Mouse (Mus musculus): Measurements from ENCODE around the gene Lpp. TPM values are rescaled to one million over a fixed set of nuclear protein-coding genes. Genes with fewer than 3 reads are reported as not detected.

Gene Lpp
- polyA plus RNA-seq, 1 experiment from 2014 or later, result 9.6 TPM

DNA sequence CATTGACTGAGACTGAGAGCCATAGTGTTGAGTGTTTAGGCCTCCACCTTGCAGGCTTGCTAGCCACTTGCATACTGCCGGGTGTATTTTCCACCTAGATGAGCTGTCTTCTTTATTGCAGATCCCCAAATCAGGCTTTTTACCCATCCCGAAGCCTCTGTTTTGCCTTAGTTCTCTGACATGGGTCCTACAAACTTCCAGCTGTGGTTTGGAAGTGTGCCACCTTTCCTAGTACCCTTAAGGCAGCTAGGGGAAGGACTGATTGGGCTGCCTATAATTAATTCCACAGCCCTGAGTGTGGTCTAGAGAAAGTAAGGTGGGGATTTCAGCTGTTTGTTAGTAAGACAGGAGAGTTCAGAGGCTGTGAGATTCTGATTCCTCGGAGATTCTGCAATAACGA lies 399.5 kb downstream of the Lpp start:
- DNase-seq (no peak), ATAC-seq (ENCODE audit: low FRiP score, low TSS enrichment) (no peak)
- Histone ChIP-seq H3K27me3 (ENCODE audit: control insufficient read depth, insufficient read depth, low read length) (no peaks in the 10 kb centered on the region), H3K36me3 (ENCODE audit: control insufficient read depth, insufficient read depth, low read length) (no peaks in the 10 kb centered on the region), H3K4me2 (ENCODE audit: low read length) (no peak overlapping the region), H3K27ac (replicated peaks; ENCODE audit: low read depth, low read length) (no peak overlapping the region), H3K9ac (replicated peaks; ENCODE audit: low read length) (no peak overlapping the region), H3K4me3 (replicated peaks; ENCODE audit: low read depth, low read length) (no peak overlapping the region), H3K4me1 (ENCODE audit: control insufficient read depth, insufficient read depth, low read length) (no peaks in the 10 kb centered on the region), H3K9me3 (ENCODE audit: control insufficient read depth, low read length) (no peaks in the 10 kb centered on the region)
- WGBS, result 86% methylated on average over 4 of the region's 4 CpGs

- WGBS, result 92% methylated on average over 2 of the region's 2 CpGs
- no peak overlapping the region for H3K9ac ChIP-seq (replicated peaks; ENCODE audit: low read length)
- no peak for ATAC-seq (ENCODE audit: low FRiP score, low TSS enrichment)
- no peaks in the 10 kb centered on the region for H3K4me1 ChIP-seq (ENCODE audit: control insufficient read depth, insufficient read depth, low read length)
- no peak overlapping the region for H3K4me3 ChIP-seq (replicated peaks; ENCODE audit: low read depth, low read length)
- H3K27me3 ChIP-seq (ENCODE audit: control insufficient read depth, insufficient read depth, low read length), result no peaks in the 10 kb centered on the region
- no peaks in the 10 kb centered on the region for H3K36me3 ChIP-seq (ENCODE audit: control insufficient read depth, insufficient read depth, low read length)
- no peaks in the 10 kb centered on the region for H3K9me3 ChIP-seq (ENCODE audit: control insufficient read depth, low read length)
- DNase-seq, result no peak
- H3K27ac ChIP-seq (replicated peaks; ENCODE audit: low read depth, low read length), result no peak overlapping the region
- no peak overlapping the region for H3K4me2 ChIP-seq (ENCODE audit: low read length)
Measured at GRCm38 (mm10) chr16:24794665-24795064, 401.4 kb downstream of the Lpp start.

GRCm38 (mm10) chr16:24801355-24801754 lies 408.0 kb downstream of the Lpp start:
- ATAC-seq (ENCODE audit: low FRiP score, low TSS enrichment), result no peak
- no peak overlapping the region for H3K9ac ChIP-seq (replicated peaks; ENCODE audit: low read length)
- 63% methylated on average over 4 of the region's 4 CpGs for WGBS

DNA sequence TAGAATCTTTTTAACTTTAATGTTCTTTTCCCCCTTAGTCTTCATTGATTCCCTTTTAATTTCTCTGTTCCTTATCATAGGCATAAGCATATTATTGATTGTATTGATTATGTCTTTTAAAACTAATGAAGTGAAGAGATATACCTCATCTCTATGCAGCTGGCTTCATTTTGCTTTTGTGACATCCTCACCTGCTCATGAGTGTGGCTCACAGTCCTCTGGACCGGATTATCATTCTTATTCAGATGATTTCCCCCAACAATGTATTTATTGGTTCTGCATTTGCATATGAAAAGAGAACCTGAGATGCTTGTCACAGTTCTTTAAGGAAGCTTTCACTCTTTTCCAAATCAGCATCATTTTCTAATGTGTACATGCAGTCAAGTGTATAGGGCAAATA lies 408.5 kb downstream of the Lpp start:
- DNase-seq (peak; percentile 18), ATAC-seq (ENCODE audit: low FRiP score, low TSS enrichment) (no peak; the same call in 1 of the 2 replicates)
- Histone ChIP-seq H3K4me2 (ENCODE audit: low read length) (no peak overlapping the region), H3K9ac (replicated peaks; ENCODE audit: low read length) (no peak overlapping the region), H3K27me3 (ENCODE audit: control insufficient read depth, insufficient read depth, low read length) (no peaks in the 10 kb centered on the region), H3K9me3 (ENCODE audit: control insufficient read depth, low read length) (no peaks in the 10 kb centered on the region), H3K4me1 (ENCODE audit: control insufficient read depth, insufficient read depth, low read length) (no peaks in the 10 kb centered on the region), H3K36me3 (ENCODE audit: control insufficient read depth, insufficient read depth, low read length) (no peaks in the 10 kb centered on the region), H3K27ac (replicated peaks; ENCODE audit: low read depth, low read length) (no peak overlapping the region), H3K4me3 (replicated peaks; ENCODE audit: low read depth, low read length) (no peak overlapping the region)
- 3% methylated on average over 1 of the region's 1 CpGs for WGBS

More at GRCm38 (mm10) chr16:24801355-24801754, 408.0 kb downstream of the Lpp start:
- Histone ChIP-seq H3K4me3 (replicated peaks; ENCODE audit: low read depth, low read length) (no peak overlapping the region), H3K4me1 (ENCODE audit: control insufficient read depth, insufficient read depth, low read length) (no peaks in the 10 kb centered on the region), H3K4me2 (ENCODE audit: low read length) (no peak overlapping the region), H3K9me3 (ENCODE audit: control insufficient read depth, low read length) (no peaks in the 10 kb centered on the region), H3K27me3 (ENCODE audit: control insufficient read depth, insufficient read depth, low read length) (no peaks in the 10 kb centered on the region), H3K27ac (replicated peaks; ENCODE audit: low read depth, low read length) (no peak overlapping the region), H3K36me3 (ENCODE audit: control insufficient read depth, insufficient read depth, low read length) (no peaks in the 10 kb centered on the region)
- DNase-seq, result no peak

DNA sequence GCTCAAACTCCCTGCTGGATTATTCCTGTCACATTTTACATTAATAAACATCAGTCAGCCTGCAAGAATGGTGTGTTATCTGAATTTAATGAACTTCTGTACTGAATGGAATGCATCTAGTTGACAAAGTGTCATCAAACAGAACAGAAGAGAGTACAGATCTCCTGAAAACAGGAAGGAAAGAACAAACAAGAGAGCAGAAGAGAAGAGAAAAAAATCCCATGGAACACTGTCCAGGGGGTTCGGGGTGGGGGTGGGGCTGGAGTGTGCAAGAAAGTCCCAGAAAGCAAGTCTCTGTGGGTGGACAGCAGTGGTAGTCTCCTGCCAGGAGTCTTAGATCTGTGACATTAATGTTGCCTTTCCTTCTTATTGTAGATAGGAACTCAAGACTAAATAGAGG lies 412.8 kb downstream of the Lpp start:
- no peak overlapping the region for H3K27ac ChIP-seq (replicated peaks; ENCODE audit: low read depth, low read length)
- DNase-seq (peak; percentile 32), ATAC-seq (ENCODE audit: low FRiP score, low TSS enrichment) (peak; percentile 43; the same call in 1 of the 2 replicates)
- 75% methylated on average over 1 of the region's 1 CpGs for WGBS
- H3K4me2 ChIP-seq (ENCODE audit: low read length), result no peak overlapping the region
- no peaks in the 10 kb centered on the region for H3K36me3 ChIP-seq (ENCODE audit: control insufficient read depth, insufficient read depth, low read length)
- H3K27me3 ChIP-seq (ENCODE audit: control insufficient read depth, insufficient read depth, low read length), result no peaks in the 10 kb centered on the region
- no peaks in the 10 kb centered on the region for H3K9me3 ChIP-seq (ENCODE audit: control insufficient read depth, low read length)
- H3K4me3 ChIP-seq (replicated peaks; ENCODE audit: low read depth, low read length), result no peak overlapping the region
- no peak overlapping the region for H3K9ac ChIP-seq (replicated peaks; ENCODE audit: low read length)
- no peaks in the 10 kb centered on the region for H3K4me1 ChIP-seq (ENCODE audit: control insufficient read depth, insufficient read depth, low read length)

- no peaks in the 10 kb centered on the region for H3K36me3 ChIP-seq (ENCODE audit: control insufficient read depth, insufficient read depth, low read length)
Measured at GRCm38 (mm10) chr16:24807565-24807964, 414.3 kb downstream of the Lpp start.

GRCm38 (mm10) chr16:24809811-24810210 lies 416.5 kb downstream of the Lpp start:
- DNase-seq, result no peak
- no peak for ATAC-seq (ENCODE audit: low FRiP score, low TSS enrichment)
- H3K4me3 ChIP-seq (replicated peaks; ENCODE audit: low read depth, low read length), result no peak overlapping the region

More at GRCm38 (mm10) chr16:24807565-24807964, 414.3 kb downstream of the Lpp start:
- ATAC-seq (ENCODE audit: low FRiP score, low TSS enrichment) (no peak), DNase-seq (no peak)
- Histone ChIP-seq H3K27me3 (ENCODE audit: control insufficient read depth, insufficient read depth, low read length) (no peaks in the 10 kb centered on the region), H3K27ac (replicated peaks; ENCODE audit: low read depth, low read length) (no peak overlapping the region), H3K4me2 (ENCODE audit: low read length) (no peak overlapping the region), H3K4me1 (ENCODE audit: control insufficient read depth, insufficient read depth, low read length) (no peaks in the 10 kb centered on the region), H3K4me3 (replicated peaks; ENCODE audit: low read depth, low read length) (no peak overlapping the region), H3K9ac (replicated peaks; ENCODE audit: low read length) (no peak overlapping the region), H3K9me3 (ENCODE audit: control insufficient read depth, low read length) (no peaks in the 10 kb centered on the region)
- WGBS, result 35% methylated on average over 4 of the region's 4 CpGs

GRCm38 (mm10) chr16:24816621-24817020 lies 423.3 kb downstream of the Lpp start:
- H3K27me3 ChIP-seq (ENCODE audit: control insufficient read depth, insufficient read depth, low read length), result no peaks in the 10 kb centered on the region
- no peak overlapping the region for H3K4me3 ChIP-seq (replicated peaks; ENCODE audit: low read depth, low read length)
- no peak for DNase-seq
- WGBS, result 82% methylated on average over 3 of the region's 3 CpGs
- ATAC-seq (ENCODE audit: low FRiP score, low TSS enrichment), result no peak
- H3K9ac ChIP-seq (replicated peaks; ENCODE audit: low read length), result no peak overlapping the region
- H3K36me3 ChIP-seq (ENCODE audit: control insufficient read depth, insufficient read depth, low read length), result no peaks in the 10 kb centered on the region
- no peak overlapping the region for H3K27ac ChIP-seq (replicated peaks; ENCODE audit: low read depth, low read length)
- H3K9me3 ChIP-seq (ENCODE audit: control insufficient read depth, low read length), result no peaks in the 10 kb centered on the region
- no peaks in the 10 kb centered on the region for H3K4me1 ChIP-seq (ENCODE audit: control insufficient read depth, insufficient read depth, low read length)
- H3K4me2 ChIP-seq (ENCODE audit: low read length), result no peak overlapping the region

More at GRCm38 (mm10) chr16:24809811-24810210, 416.5 kb downstream of the Lpp start:
- Histone ChIP-seq H3K4me2 (ENCODE audit: low read length) (no peak overlapping the region), H3K9me3 (ENCODE audit: control insufficient read depth, low read length) (no peaks in the 10 kb centered on the region), H3K9ac (replicated peaks; ENCODE audit: low read length) (no peak overlapping the region), H3K27me3 (ENCODE audit: control insufficient read depth, insufficient read depth, low read length) (no peaks in the 10 kb centered on the region), H3K36me3 (ENCODE audit: control insufficient read depth, insufficient read depth, low read length) (no peaks in the 10 kb centered on the region), H3K4me1 (ENCODE audit: control insufficient read depth, insufficient read depth, low read length) (no peaks in the 10 kb centered on the region), H3K27ac (replicated peaks; ENCODE audit: low read depth, low read length) (no peak overlapping the region)
- WGBS, result 96% methylated on average over 6 of the region's 6 CpGs

DNA sequence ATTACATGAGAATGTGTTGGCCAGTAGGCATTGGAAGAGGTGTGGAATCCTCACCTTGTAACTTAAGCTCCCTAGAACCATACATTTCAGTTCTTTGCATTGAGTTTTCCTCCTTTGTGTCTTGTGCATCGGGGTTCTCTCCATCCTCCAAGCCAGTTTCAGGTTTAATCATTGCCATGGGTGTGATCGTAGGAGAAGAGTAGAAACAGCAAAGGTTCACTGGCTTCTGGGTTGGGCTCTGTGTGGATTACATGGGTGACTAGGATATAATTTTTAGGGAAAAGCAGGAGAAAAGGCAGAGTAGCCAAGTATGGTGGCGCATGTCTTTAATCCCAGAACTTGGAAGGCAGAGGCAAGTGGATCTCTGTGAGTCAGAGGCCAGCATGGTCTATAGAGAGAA lies 424.1 kb downstream of the Lpp start:
- no peak overlapping the region for H3K9ac ChIP-seq (replicated peaks; ENCODE audit: low read length)
- H3K27ac ChIP-seq (replicated peaks; ENCODE audit: low read depth, low read length), result no peak overlapping the region
- H3K27me3 ChIP-seq (ENCODE audit: control insufficient read depth, insufficient read depth, low read length), result no peaks in the 10 kb centered on the region
- H3K4me2 ChIP-seq (ENCODE audit: low read length), result no peak overlapping the region
- H3K36me3 ChIP-seq (ENCODE audit: control insufficient read depth, insufficient read depth, low read length), result no peaks in the 10 kb centered on the region
- ATAC-seq (ENCODE audit: low FRiP score, low TSS enrichment) (no peak), DNase-seq (no peak)
- no peaks in the 10 kb centered on the region for H3K9me3 ChIP-seq (ENCODE audit: control insufficient read depth, low read length)
- no peak overlapping the region for H3K4me3 ChIP-seq (replicated peaks; ENCODE audit: low read depth, low read length)
- H3K4me1 ChIP-seq (ENCODE audit: control insufficient read depth, insufficient read depth, low read length), result no peaks in the 10 kb centered on the region
- WGBS, result 95% methylated on average over 3 of the region's 3 CpGs
